Mouse (Mus musculus): Measurements from ENCODE around the gene Cfap45.

DNA sequence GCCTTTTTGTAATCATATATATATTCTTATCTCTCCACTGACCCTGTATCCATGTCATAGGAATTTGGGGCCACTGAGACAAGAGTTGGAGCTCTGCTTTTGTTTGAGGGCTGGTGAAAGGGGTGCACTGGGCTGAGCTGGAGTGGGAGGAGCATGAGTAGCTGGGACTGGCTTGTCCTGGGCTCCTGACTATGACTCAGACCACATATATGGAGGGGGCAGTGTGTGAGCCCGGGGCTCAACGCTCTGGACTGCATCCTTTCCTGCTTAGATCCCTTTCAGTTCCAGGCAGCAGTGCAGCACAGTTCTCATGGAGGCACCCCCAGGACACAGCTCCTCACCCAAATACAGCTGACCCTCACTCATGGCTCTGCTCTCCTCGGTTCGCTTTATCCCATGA is 25.5 kb downstream of the Cfap45 start:
- TF ChIP-seq CTCF (IDR thresholded peaks at IDR 0.05; ENCODE audit: low read depth) (no peak), EP300 (optimal IDR thresholded peaks at IDR 0.05) (no peak)

Data from stomach, postnatal 0 days (tissue).